In the genomic region with DNA sequence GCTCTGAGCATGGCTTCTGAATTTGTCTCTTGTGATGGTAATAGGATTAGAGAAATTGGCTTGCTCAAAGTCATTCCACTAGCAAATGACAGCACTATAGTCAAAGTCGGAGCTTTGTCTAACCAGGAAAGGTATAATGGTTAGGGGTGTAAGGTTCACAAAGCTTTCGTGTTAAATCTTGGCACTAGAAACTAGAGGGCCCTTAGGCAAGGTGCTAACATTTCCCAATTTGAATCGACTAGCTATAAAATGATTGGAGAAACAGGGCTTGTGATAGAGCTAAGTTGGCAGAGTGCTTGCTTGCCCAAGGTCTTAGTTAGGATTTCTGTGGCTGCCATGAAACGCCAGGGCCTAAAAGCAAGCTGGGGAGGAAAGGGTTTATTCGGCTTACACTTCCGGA, we compare ENCODE assay signal across 15 mouse cellular contexts. TPM values are rescaled to one million over a fixed set of nuclear protein-coding genes. Genes with fewer than 3 reads are reported as not detected.
A peak's percentile ranks its signal among the peaks of the same experiment; 100 is the strongest.
DNase-seq lines count a peak whose midpoint lies in the region; ATAC-seq and TF ChIP-seq lines count a peak whose summit lies in the region.
"Had no signal": no experiment of that assay in that cellular context is flagged by ENCODE, and none has a peak within 500 bp of the region (broad histone marks: within the 10 kb centered on the region; RNA-seq: fewer than 3 reads in every experiment).

No protein-coding gene starts in this region.

- ATAC-seq in kidney, embryonic 15.5 days (replicated peaks; ENCODE audit: low FRiP score): no peak
- no peak for ATAC-seq in neural tube, embryonic 13.5 days (ENCODE audit: low read depth)
- ATAC-seq in neural tube, embryonic 15.5 days (ENCODE audit: low FRiP score): no peak
- ATAC-seq in stomach, postnatal 0 days (ENCODE audit: low FRiP score, low TSS enrichment): no peak
- no peak for ATAC-seq in intestine, embryonic 15.5 days
- ATAC-seq: intestine, postnatal 0 days had no signal

- no peak for TF ChIP-seq EP300 in stomach, postnatal 0 days (optimal IDR thresholded peaks at IDR 0.05)

- DNase-seq in heart, embryonic 10.5 days (ENCODE audit: low spot score): no peak
- no peak for DNase-seq in heart, adult 18-20 months
- no peak for DNase-seq in kidney, postnatal 36 days
- DNase-seq in stomach, postnatal 0 days (ENCODE audit: low spot score): no peak
- DNase-seq: cerebellum, postnatal 14 days; retina, postnatal 1 day; thymus, adult 18-20 months had no signal

- H3K4me2 ChIP-seq in kidney, embryonic 15.5 days: no peak overlapping the region
- no peak overlapping the region for H3K4me2 ChIP-seq in neural tube, embryonic 13.5 days
- no peak overlapping the region for H3K4me2 ChIP-seq in neural tube, embryonic 15.5 days
- H3K4me2 ChIP-seq in stomach, postnatal 0 days (replicated peaks; ENCODE audit: low read depth): no peak overlapping the region
- H3K4me2 ChIP-seq in intestine, embryonic 15.5 days (replicated peaks): no peak overlapping the region
- H3K4me2 ChIP-seq: midbrain, embryonic 12.5 days had no signal

- peak overlapping the region; percentile 43 for H3K27ac ChIP-seq in heart, embryonic 10.5 days
- peak overlapping the region; percentile 90 for H3K27ac ChIP-seq in kidney, embryonic 15.5 days
- H3K27ac ChIP-seq in neural tube, embryonic 13.5 days (replicated peaks): 0 out of 2 replicates have a peak overlapping the region, but pooled peaks have one; percentile 3
- no peak overlapping the region for H3K27ac ChIP-seq in neural tube, embryonic 15.5 days (replicated peaks)
- H3K27ac ChIP-seq in stomach, postnatal 0 days (replicated peaks): peak overlapping the region; percentile 61
- H3K27ac ChIP-seq in intestine, embryonic 15.5 days: no peak overlapping the region
- H3K27ac ChIP-seq: hindbrain, embryonic 10.5 days; midbrain, embryonic 12.5 days had no signal

- 76% methylated on average over 6 of the region's 6 CpGs for WGBS in heart, embryonic 10.5 days
- 60% methylated on average over 6 of the region's 6 CpGs for WGBS in kidney, embryonic 15.5 days
- 87% methylated on average over 6 of the region's 6 CpGs for WGBS in neural tube, embryonic 13.5 days
- 81% methylated on average over 6 of the region's 6 CpGs for WGBS in neural tube, embryonic 15.5 days
- 74% methylated on average over 6 of the region's 6 CpGs for WGBS in stomach, postnatal 0 days
- 84% methylated on average over 6 of the region's 6 CpGs for WGBS in intestine, embryonic 15.5 days

- H3K36me3 ChIP-seq in heart, embryonic 10.5 days: no peaks in the 10 kb centered on the region
- H3K36me3 ChIP-seq in kidney, embryonic 15.5 days: no peaks in the 10 kb centered on the region
- no peaks in the 10 kb centered on the region for H3K36me3 ChIP-seq in neural tube, embryonic 13.5 days
- no peaks in the 10 kb centered on the region for H3K36me3 ChIP-seq in neural tube, embryonic 15.5 days
- no peaks in the 10 kb centered on the region for H3K36me3 ChIP-seq in stomach, postnatal 0 days (ENCODE audit: control insufficient read depth, insufficient read depth, low read length)
- no peaks in the 10 kb centered on the region for H3K36me3 ChIP-seq in intestine, embryonic 15.5 days
- H3K36me3 ChIP-seq: hindbrain, embryonic 10.5 days; midbrain, embryonic 12.5 days had no signal

- peaks cover 34% of the 10 kb centered on the region for H3K4me1 ChIP-seq in heart, embryonic 10.5 days
- H3K4me1 ChIP-seq in kidney, embryonic 15.5 days: peaks cover 50% of the 10 kb centered on the region
- no peaks in the 10 kb centered on the region for H3K4me1 ChIP-seq in neural tube, embryonic 13.5 days (replicated peaks)
- no peaks in the 10 kb centered on the region for H3K4me1 ChIP-seq in neural tube, embryonic 15.5 days
- H3K4me1 ChIP-seq in stomach, postnatal 0 days (replicated peaks; ENCODE audit: control insufficient read depth, insufficient read depth): peaks cover 3% of the 10 kb centered on the region; the same call in 1 of the 2 replicates
- peaks cover 6% of the 10 kb centered on the region for H3K4me1 ChIP-seq in intestine, embryonic 15.5 days (replicated peaks)

- no peak overlapping the region for H3K9ac ChIP-seq in kidney, embryonic 15.5 days
- H3K9ac ChIP-seq in neural tube, embryonic 13.5 days: no peak overlapping the region
- no peak overlapping the region for H3K9ac ChIP-seq in neural tube, embryonic 15.5 days (replicated peaks)
- H3K9ac ChIP-seq in stomach, postnatal 0 days (ENCODE audit: low read length): no peak overlapping the region
- H3K9ac ChIP-seq in intestine, embryonic 15.5 days: no peak overlapping the region
- H3K9ac ChIP-seq: midbrain, embryonic 12.5 days had no signal

- no peak overlapping the region for H3K4me3 ChIP-seq in heart, embryonic 10.5 days
- no peak overlapping the region for H3K4me3 ChIP-seq in kidney, embryonic 15.5 days (replicated peaks)
- H3K4me3 ChIP-seq in neural tube, embryonic 13.5 days: no peak overlapping the region
- H3K4me3 ChIP-seq in neural tube, embryonic 15.5 days (replicated peaks): no peak overlapping the region
- no peak overlapping the region for H3K4me3 ChIP-seq in stomach, postnatal 0 days (ENCODE audit: low read depth, low read length)
- no peak overlapping the region for H3K4me3 ChIP-seq in intestine, embryonic 15.5 days (replicated peaks)
- H3K4me3 ChIP-seq: hindbrain, embryonic 10.5 days; midbrain, embryonic 12.5 days had no signal

- H3K9me3 ChIP-seq in heart, embryonic 10.5 days: no peaks in the 10 kb centered on the region
- no peaks in the 10 kb centered on the region for H3K9me3 ChIP-seq in kidney, embryonic 15.5 days (replicated peaks)
- no peaks in the 10 kb centered on the region for H3K9me3 ChIP-seq in neural tube, embryonic 13.5 days
- no peaks in the 10 kb centered on the region for H3K9me3 ChIP-seq in neural tube, embryonic 15.5 days (replicated peaks)
- H3K9me3 ChIP-seq in stomach, postnatal 0 days (ENCODE audit: control insufficient read depth, low read length): no peaks in the 10 kb centered on the region
- no peaks in the 10 kb centered on the region for H3K9me3 ChIP-seq in intestine, embryonic 15.5 days
- H3K9me3 ChIP-seq: hindbrain, embryonic 10.5 days; midbrain, embryonic 12.5 days had no signal

- no peak for TF ChIP-seq CTCF in stomach, postnatal 0 days (IDR thresholded peaks at IDR 0.05; ENCODE audit: low read depth)

- H3K27me3 ChIP-seq in heart, embryonic 10.5 days (ENCODE audit: insufficient read depth, poor library complexity, severe bottlenecking): no peaks in the 10 kb centered on the region
- no peaks in the 10 kb centered on the region for H3K27me3 ChIP-seq in kidney, embryonic 15.5 days
- H3K27me3 ChIP-seq in neural tube, embryonic 13.5 days: no peaks in the 10 kb centered on the region
- H3K27me3 ChIP-seq in neural tube, embryonic 15.5 days (replicated peaks): no peaks in the 10 kb centered on the region
- H3K27me3 ChIP-seq in stomach, postnatal 0 days (ENCODE audit: control insufficient read depth, insufficient read depth, low read length): no peaks in the 10 kb centered on the region
- no peaks in the 10 kb centered on the region for H3K27me3 ChIP-seq in intestine, embryonic 15.5 days (replicated peaks)
- H3K27me3 ChIP-seq: midbrain, embryonic 12.5 days; Patski had no signal

RNA-seq across cellular contexts. Expression of a gene that starts 20.4 kb away (rescaled TPM):
- 92.3 and 109 TPM in 2 replicates for polyA plus RNA-seq in heart, embryonic 10.5 days (2016; fragmentation: Nextera tagmentation; extraction: Ambion mirVana)
- total RNA-seq in heart, adult 18-20 months (2021): 10 to 100 TPM; 38.5 to 41.7 TPM
- 131 and 133 TPM in 2 replicates for polyA plus RNA-seq in kidney, embryonic 15.5 days (2015; fragmentation: Nextera tagmentation; extraction: Ambion mirVana)
- polyA plus RNA-seq in neural tube, embryonic 13.5 days (2015; fragmentation: Nextera tagmentation; extraction: Ambion mirVana): 94.1 and 105 TPM in 2 replicates
- 91.6 and 95.0 TPM in 2 replicates for polyA plus RNA-seq in neural tube, embryonic 15.5 days (2015; fragmentation: Nextera tagmentation; extraction: Ambion mirVana)
- polyA plus RNA-seq in stomach, postnatal 0 days (2015; fragmentation: Nextera tagmentation; extraction: Ambion mirVana): 52.6 and 52.9 TPM in 2 replicates
- 139 and 144 TPM in 2 replicates for polyA plus RNA-seq in intestine, embryonic 15.5 days (2015; fragmentation: Nextera tagmentation; extraction: Ambion mirVana)

RNA-seq across cellular contexts. Expression of a gene that starts 33.7 kb away (rescaled TPM):
- polyA plus RNA-seq in heart, embryonic 10.5 days (2016; fragmentation: Nextera tagmentation; extraction: Ambion mirVana): 9.9 and 13.0 TPM in 2 replicates
- 10 to 100 TPM; 11.8 to 13.5 TPM for total RNA-seq in heart, adult 18-20 months (2021)
- 17.5 and 18.2 TPM in 2 replicates for polyA plus RNA-seq in kidney, embryonic 15.5 days (2015; fragmentation: Nextera tagmentation; extraction: Ambion mirVana)
- polyA plus RNA-seq in neural tube, embryonic 13.5 days (2015; fragmentation: Nextera tagmentation; extraction: Ambion mirVana): 23.3 and 25.5 TPM in 2 replicates
- polyA plus RNA-seq in neural tube, embryonic 15.5 days (2015; fragmentation: Nextera tagmentation; extraction: Ambion mirVana): 23.9 and 27.4 TPM in 2 replicates
- 12.1 and 12.7 TPM in 2 replicates for polyA plus RNA-seq in stomach, postnatal 0 days (2015; fragmentation: Nextera tagmentation; extraction: Ambion mirVana)
- polyA plus RNA-seq in intestine, embryonic 15.5 days (2015; fragmentation: Nextera tagmentation; extraction: Ambion mirVana): 14.8 and 16.4 TPM in 2 replicates

Comparison
In these comparisons a context has a peak if more than half of its experiments do, and no peak if none do; other contexts are left out.
1. H3K27ac ChIP-seq: peak in heart, embryonic 10.5 days (single experiment), kidney, embryonic 15.5 days (single experiment), neural tube, embryonic 13.5 days (single experiment) and stomach, postnatal 0 days (single experiment); none in neural tube, embryonic 15.5 days (single experiment) and intestine, embryonic 15.5 days (single experiment).